Mouse (Mus musculus) neural tube, embryonic 14.5 days (tissue): ENCODE data around the gene Il6st. TPM values are rescaled to one million over a fixed set of nuclear protein-coding genes. Genes with fewer than 3 reads are reported as not detected.

Experiments used
- ATAC-seq: fragments of 200-750 bp; cut with Nextera tagmentation; 2 replicates; pipeline ENCODE4 v1.8.0; 2017; ENCODE audit warnings: low read depth, mild to moderate bottlenecking, moderate TSS enrichment, moderate library complexity
- H3K27ac ChIP-seq: fragments of 300-500 bp; sonication (generic); 2 replicates; pipeline ENCODE4 v1.5.1; 2014; ENCODE audit warnings: low read depth, mild to moderate bottlenecking, control low read depth, low read length, moderate library complexity, mixed read lengths
- H3K27me3 ChIP-seq: fragments of 300-500 bp; sonication (generic); 2 replicates; pipeline ENCODE4 v1.6.1; 2014; ENCODE audit warnings: low read length; ENCODE audit not compliant: control insufficient read depth, insufficient read depth
- H3K36me3 ChIP-seq: fragments of 300-500 bp; sonication (generic); 2 replicates; pipeline ENCODE4 v1.6.1; 2014; ENCODE audit warnings: low read length, mixed read lengths; ENCODE audit not compliant: control insufficient read depth, insufficient read depth
- H3K4me1 ChIP-seq: fragments of 300-500 bp; sonication (generic); 2 replicates; pipeline ENCODE4 v1.6.1; 2014; ENCODE audit warnings: low read length; ENCODE audit not compliant: control insufficient read depth, insufficient read depth
- H3K4me2 ChIP-seq: fragments of 300-500 bp; sonication (generic); 2 replicates; pipeline ENCODE4 v1.6.1; 2014; ENCODE audit warnings: mild to moderate bottlenecking, low read depth, low read length, control low read depth
- H3K4me3 ChIP-seq: fragments of 300-500 bp; sonication (generic); 2 replicates; pipeline ENCODE4 v1.5.1; 2014; ENCODE audit warnings: low read depth, low read length, control low read depth, mixed read lengths
- H3K9ac ChIP-seq: fragments of 300-500 bp; sonication (generic); replicated peaks from 2 replicates; pipeline ENCODE4 v1.6.1; 2014; ENCODE audit warnings: low read depth, mild to moderate bottlenecking, control low read depth, low read length, mixed read lengths
- H3K9me3 ChIP-seq: fragments of 300-500 bp; sonication (generic); 2 replicates; pipeline ENCODE4 v1.6.1; 2016; ENCODE audit warnings: low read length; ENCODE audit not compliant: control insufficient read depth
- WGBS: fragments of 180-500 bp; shearing (Covaris S2); extraction: QIAGEN DNeasy Blood & Tissue Kit; methylation state at CpG from one replicate; pipeline ENCODE4 v1.1.7; 2014; 5-methylcytosine and 5-hydroxymethylcytosine counted together
- polyA plus RNA-seq: library from polyadenylated mRNA; unstranded; fragments of >200 nt; fragmentation: Nextera tagmentation; extraction: Ambion mirVana; gene quantifications from 2 replicates; pipeline ENCODE4 v1.2.1, GENCODE M21; 2014

Gene Il6st
- polyA plus RNA-seq, 1 experiment from 2014 or later: 21.9 TPM

GRCm38 (mm10) chr13:112541223-112541975, 77.5 kb downstream of the Il6st start:
- no peaks in the 10 kb centered on the region for H3K27me3 ChIP-seq
- no peak overlapping the region for H3K9ac ChIP-seq
- H3K4me3 ChIP-seq: no peak overlapping the region
- H3K9me3 ChIP-seq: no peaks in the 10 kb centered on the region
- no peaks in the 10 kb centered on the region for H3K4me1 ChIP-seq
- no peak overlapping the region for H3K27ac ChIP-seq
- no peak overlapping the region for H3K4me2 ChIP-seq
- H3K36me3 ChIP-seq: no peaks in the 10 kb centered on the region
- ATAC-seq: no peak
- WGBS: 85% methylated on average over 10 of the region's 10 CpGs

GRCm38 (mm10) chr13:112551641-112552548, 88.0 kb downstream of the Il6st start:
- Histone ChIP-seq H3K9me3 (no peaks in the 10 kb centered on the region), H3K27ac (no peak overlapping the region), H3K4me3 (no peak overlapping the region), H3K27me3 (no peaks in the 10 kb centered on the region), H3K36me3 (no peaks in the 10 kb centered on the region), H3K4me2 (no peak overlapping the region), H3K9ac (no peak overlapping the region), H3K4me1 (no peaks in the 10 kb centered on the region)
- WGBS: 82% methylated on average over 7 of the region's 7 CpGs
- no peak for ATAC-seq

GRCm38 (mm10) chr13:112553304-112553703, 89.4 kb downstream of the Il6st start:
- no peak for ATAC-seq
- Histone ChIP-seq H3K27ac (no peak overlapping the region), H3K4me2 (no peak overlapping the region), H3K9ac (no peak overlapping the region), H3K9me3 (no peaks in the 10 kb centered on the region), H3K4me1 (no peaks in the 10 kb centered on the region), H3K27me3 (no peaks in the 10 kb centered on the region), H3K4me3 (no peak overlapping the region), H3K36me3 (no peaks in the 10 kb centered on the region)
- 93% methylated on average over 5 of the region's 5 CpGs for WGBS

DNA sequence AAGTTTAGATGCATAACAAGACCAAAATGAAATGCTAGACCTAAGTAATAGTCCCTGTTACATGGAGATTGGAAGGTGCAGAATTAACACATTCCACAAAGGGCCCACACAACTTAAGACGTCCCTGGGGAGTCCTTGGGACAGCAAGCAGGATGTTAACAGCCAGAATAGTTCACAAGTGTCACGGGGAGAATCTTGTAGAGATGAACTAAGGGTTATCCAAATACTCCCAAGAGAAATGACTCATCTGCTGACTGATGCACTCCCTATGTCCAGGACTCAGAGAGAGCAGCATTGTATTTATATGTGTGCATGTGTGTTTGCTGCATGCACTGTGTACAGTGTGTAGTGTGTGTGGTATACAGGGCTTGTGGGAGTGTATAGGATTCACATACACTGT, 92.6 kb downstream of the Il6st start:
- Histone ChIP-seq H3K27me3 (no peaks in the 10 kb centered on the region), H3K9ac (no peak overlapping the region), H3K27ac (no peak overlapping the region), H3K4me1 (no peaks in the 10 kb centered on the region), H3K4me2 (no peak overlapping the region), H3K9me3 (no peaks in the 10 kb centered on the region), H3K4me3 (no peak overlapping the region), H3K36me3 (no peaks in the 10 kb centered on the region)
- 56% methylated on average over 2 of the region's 2 CpGs for WGBS
- ATAC-seq: no peak

Other genes starting within 250 kb of the Il6st start
- 8.8 and 15.1 TPM in 2 replicates for gene Ankrd55, start 175.6 kb upstream of the Il6st start, polyA plus RNA-seq
- 0.24 and 0.44 TPM in 2 replicates for gene Il31ra, start 130.3 kb downstream of the Il6st start, polyA plus RNA-seq
- gene Ddx4, start 188.4 kb downstream of the Il6st start, polyA plus RNA-seq: 0.71 and 1.4 TPM in 2 replicates
- gene Slc38a9, start 196.7 kb downstream of the Il6st start, polyA plus RNA-seq: 25.5 and 26.5 TPM in 2 replicates